Mouse (Mus musculus): Measurements from ENCODE around the gene Prr13. TPM values are rescaled to one million over a fixed set of nuclear protein-coding genes. Genes with fewer than 3 reads are reported as not detected.

Prr13 gene
- polyA plus RNA-seq, 1 experiment: 271 TPM

- TF ChIP-seq POLR2A (IDR thresholded peaks at IDR 0.05; ENCODE audit: borderline replicate concordance, extremely low read depth, low read depth, low read length): no peak
- TF ChIP-seq CTCF (IDR thresholded peaks at IDR 0.05; ENCODE audit: insufficient read depth, low read length): no peak
- 9% methylated on average over 2 of the region's 2 CpGs for WGBS
- Histone ChIP-seq H3K4me3 (replicated peaks; ENCODE audit: extremely low read depth, low read depth, low read length) (no peak overlapping the region), H3K4me1 (ENCODE audit: control insufficient read depth, insufficient read depth, low read length) (no peaks in the 10 kb centered on the region)
- DNase-seq: no peak
Observed at GRCm38 (mm10) chr15:102506464-102506830, 47.6 kb downstream of the Prr13 start.

DNA sequence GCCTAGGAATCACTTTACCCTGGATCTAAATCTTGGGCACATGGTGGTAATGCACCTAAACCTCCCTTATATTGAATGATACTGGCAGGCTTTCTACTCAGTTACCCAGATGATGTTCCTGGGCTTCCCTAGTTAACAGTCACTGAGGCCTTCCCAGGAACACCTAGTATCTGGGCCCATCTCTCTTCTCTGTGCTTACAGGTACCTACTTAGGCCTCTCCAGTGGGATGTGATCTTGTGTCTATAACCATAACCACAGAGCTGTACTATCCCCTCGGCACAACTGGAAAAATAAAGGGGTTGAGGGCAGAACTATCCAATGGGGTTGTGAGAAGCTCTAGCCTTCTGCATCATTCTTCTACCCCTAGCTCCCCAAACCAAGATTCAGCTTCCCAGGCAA is 48.0 kb downstream of the Prr13 start:
- Histone ChIP-seq H3K4me1 (ENCODE audit: control insufficient read depth, insufficient read depth, low read length) (no peaks in the 10 kb centered on the region), H3K4me3 (replicated peaks; ENCODE audit: extremely low read depth, low read depth, low read length) (no peak overlapping the region)
- WGBS: 86% methylated on average over 1 of the region's 1 CpGs
- TF ChIP-seq POLR2A (IDR thresholded peaks at IDR 0.05; ENCODE audit: borderline replicate concordance, extremely low read depth, low read depth, low read length): no peak
- TF ChIP-seq CTCF (IDR thresholded peaks at IDR 0.05; ENCODE audit: insufficient read depth, low read length): no peak
- DNase-seq: no peak

- H3K4me3 ChIP-seq (replicated peaks; ENCODE audit: extremely low read depth, low read depth, low read length): no peak overlapping the region
- TF ChIP-seq CTCF (IDR thresholded peaks at IDR 0.05; ENCODE audit: insufficient read depth, low read length): no peak
- no peak for TF ChIP-seq POLR2A (IDR thresholded peaks at IDR 0.05; ENCODE audit: borderline replicate concordance, extremely low read depth, low read depth, low read length)
- DNase-seq: no peak
- no peaks in the 10 kb centered on the region for H3K4me1 ChIP-seq (ENCODE audit: control insufficient read depth, insufficient read depth, low read length)
Observed at GRCm38 (mm10) chr15:102507561-102507960, 48.7 kb downstream of the Prr13 start.

- 69% methylated on average over 3 of the region's 3 CpGs for WGBS
- TF ChIP-seq POLR2A (IDR thresholded peaks at IDR 0.05; ENCODE audit: borderline replicate concordance, extremely low read depth, low read depth, low read length) (no peak), CTCF (IDR thresholded peaks at IDR 0.05; ENCODE audit: insufficient read depth, low read length) (no peak)
- no peak for DNase-seq
- no peak overlapping the region for H3K4me3 ChIP-seq (replicated peaks; ENCODE audit: extremely low read depth, low read depth, low read length)
- H3K4me1 ChIP-seq (ENCODE audit: control insufficient read depth, insufficient read depth, low read length): no peaks in the 10 kb centered on the region
Observed at GRCm38 (mm10) chr15:102508336-102508735, 49.5 kb downstream of the Prr13 start.

DNA sequence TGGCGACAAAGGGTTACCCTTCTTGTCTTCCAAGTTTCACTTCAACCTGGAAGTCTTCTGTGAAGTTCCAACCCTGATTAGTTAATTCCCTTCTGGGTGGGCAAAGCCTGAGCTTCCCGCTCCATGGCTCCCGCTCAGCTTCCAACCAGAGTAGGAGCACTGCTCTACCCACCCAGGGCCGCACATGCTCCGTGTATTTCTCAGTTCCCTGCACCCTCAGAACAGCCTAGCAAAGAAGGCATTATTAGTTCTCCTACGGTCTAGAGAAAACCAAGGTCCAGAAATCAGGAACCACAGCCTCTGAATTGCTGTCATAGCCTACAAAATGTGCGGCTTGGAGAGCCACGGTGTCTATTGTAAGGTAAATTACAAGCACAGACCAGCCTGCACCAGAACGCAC is 51.3 kb downstream of the Prr13 start:
- WGBS: 13% methylated on average over 9 of the region's 9 CpGs
- no peak for DNase-seq
- H3K4me1 ChIP-seq (ENCODE audit: control insufficient read depth, insufficient read depth, low read length): no peaks in the 10 kb centered on the region

DNA sequence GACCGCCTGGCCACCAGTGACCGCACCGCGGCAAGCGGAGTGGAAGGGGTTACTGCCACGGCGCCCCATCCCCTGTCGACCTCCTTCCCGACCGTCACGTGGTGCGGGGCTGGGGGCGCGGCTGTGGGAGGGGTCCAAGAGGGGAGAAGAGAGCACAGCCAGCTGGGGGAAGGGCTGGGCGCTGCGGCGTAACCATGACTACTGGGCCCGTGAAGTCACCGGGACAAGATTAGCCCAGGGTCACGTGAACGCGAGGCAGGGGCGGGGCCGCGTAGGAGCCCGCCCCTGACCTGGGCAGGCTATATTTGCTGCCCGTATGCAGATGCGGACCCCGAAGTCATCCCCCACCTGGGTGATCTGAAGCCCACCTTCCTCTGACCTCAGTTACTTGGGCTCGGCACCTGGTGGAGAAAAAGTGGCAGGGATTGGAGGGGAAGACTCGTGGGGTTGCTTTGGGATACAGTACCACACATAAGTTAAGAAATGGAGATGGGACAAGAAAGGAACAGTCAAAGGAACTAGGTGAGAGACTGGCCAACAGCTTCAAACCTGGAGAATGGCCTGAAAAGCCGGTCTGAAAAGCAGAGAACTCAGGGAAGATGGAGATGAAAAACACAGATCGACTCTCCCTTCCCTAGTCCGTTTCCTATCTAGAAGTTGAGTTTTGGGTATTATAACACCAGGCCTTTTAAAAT is 51.9 kb downstream of the Prr13 start:
- 3% methylated on average over 34 of the region's 34 CpGs for WGBS
- TF ChIP-seq CTCF (IDR thresholded peaks at IDR 0.05; ENCODE audit: insufficient read depth, low read length) (no peak), POLR2A (IDR thresholded peaks at IDR 0.05; ENCODE audit: borderline replicate concordance, extremely low read depth, low read depth, low read length) (no peak)
- Histone ChIP-seq H3K4me3 (replicated peaks; ENCODE audit: extremely low read depth, low read depth, low read length) (peak overlapping the region; percentile 66), H3K4me1 (ENCODE audit: control insufficient read depth, insufficient read depth, low read length) (no peaks in the 10 kb centered on the region)
- DNase-seq: peak; percentile 80

More for the DNA sequence above, 51.3 kb downstream of the Prr13 start:
- H3K4me3 ChIP-seq (replicated peaks; ENCODE audit: extremely low read depth, low read depth, low read length): peak overlapping the region; percentile 66
- TF ChIP-seq POLR2A (IDR thresholded peaks at IDR 0.05; ENCODE audit: borderline replicate concordance, extremely low read depth, low read depth, low read length): no peak
- no peak for TF ChIP-seq CTCF (IDR thresholded peaks at IDR 0.05; ENCODE audit: insufficient read depth, low read length)

- DNase-seq: no peak
- TF ChIP-seq POLR2A (IDR thresholded peaks at IDR 0.05; ENCODE audit: borderline replicate concordance, extremely low read depth, low read depth, low read length) (no peak), CTCF (IDR thresholded peaks at IDR 0.05; ENCODE audit: insufficient read depth, low read length) (no peak)
- 31% methylated on average over 6 of the region's 6 CpGs for WGBS
- no peak overlapping the region for H3K4me3 ChIP-seq (replicated peaks; ENCODE audit: extremely low read depth, low read depth, low read length)
- peaks cover 2% of the 10 kb centered on the region; the same call in 1 of the 2 replicates for H3K4me1 ChIP-seq (ENCODE audit: control insufficient read depth, insufficient read depth, low read length)
Observed at GRCm38 (mm10) chr15:102511285-102511833, 52.5 kb downstream of the Prr13 start.

DNA sequence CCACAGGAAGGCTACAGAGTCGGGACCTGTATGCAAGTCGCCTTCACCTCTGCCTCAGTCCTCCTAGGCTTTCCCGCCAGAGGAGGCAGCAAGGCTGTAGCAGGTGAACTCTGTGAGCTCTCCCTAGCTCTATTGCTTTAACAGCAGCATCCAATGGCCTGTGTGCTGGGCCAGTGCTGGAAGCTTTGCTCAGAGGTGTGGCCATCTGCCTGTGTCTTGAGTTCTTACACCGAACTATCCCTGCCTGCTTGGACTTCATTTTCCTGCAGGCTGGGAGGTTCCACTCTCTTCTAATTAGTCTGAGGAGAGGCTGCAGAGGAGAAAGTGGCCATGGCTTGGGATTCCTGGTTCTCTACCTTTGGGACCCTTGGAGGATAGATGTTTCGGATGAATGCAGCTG is 53.2 kb downstream of the Prr13 start:
- DNase-seq: no peak
- TF ChIP-seq POLR2A (IDR thresholded peaks at IDR 0.05; ENCODE audit: borderline replicate concordance, extremely low read depth, low read depth, low read length) (no peak), CTCF (IDR thresholded peaks at IDR 0.05; ENCODE audit: insufficient read depth, low read length) (no peak)
- WGBS: 58% methylated on average over 5 of the region's 5 CpGs
- Histone ChIP-seq H3K4me1 (ENCODE audit: control insufficient read depth, insufficient read depth, low read length) (peaks cover 4% of the 10 kb centered on the region; the same call in 1 of the 2 replicates), H3K4me3 (replicated peaks; ENCODE audit: extremely low read depth, low read depth, low read length) (no peak overlapping the region)

Other genes starting within 250 kb of the Prr13 start
- gene Itgb7, start 227.1 kb upstream of the Prr13 start, polyA plus RNA-seq (2012; rRNA removed): 22.0 and 32.4 TPM in 2 replicates
- gene Rarg, start 201.5 kb upstream of the Prr13 start, polyA plus RNA-seq (2012; rRNA removed): 75.1 and 93.9 TPM in 2 replicates
- 0.31 and 0.60 TPM in 2 replicates for gene Gm9918, start 188.5 kb upstream of the Prr13 start, polyA plus RNA-seq (2012; rRNA removed)
- gene Mfsd5, start 179.6 kb upstream of the Prr13 start, polyA plus RNA-seq (2012; rRNA removed): 95.4 and 97.1 TPM in 2 replicates
- gene Espl1, start 162.8 kb upstream of the Prr13 start, polyA plus RNA-seq (2012; rRNA removed): 2.4 and 3.8 TPM in 2 replicates
- gene Pfdn5, start 132.9 kb upstream of the Prr13 start, polyA plus RNA-seq (2012; rRNA removed): 66.1 and 121 TPM in 2 replicates
- gene Myg1, start 127.3 kb upstream of the Prr13 start, polyA plus RNA-seq (2012; rRNA removed): 50.2 and 53.8 TPM in 2 replicates
- gene Aaas, start 108.3 kb upstream of the Prr13 start, polyA plus RNA-seq (2012; rRNA removed): 21.9 and 27.5 TPM in 2 replicates
- 0.05 TPM in 1 of 2 replicates, not detected in the other for gene Sp7, start 91.8 kb upstream of the Prr13 start, polyA plus RNA-seq (2012; rRNA removed)
- 18.5 and 20.0 TPM in 2 replicates for gene Sp1, start 52.9 kb upstream of the Prr13 start, polyA plus RNA-seq (2012; rRNA removed)
- 20.8 and 21.1 TPM in 2 replicates for gene Amhr2, start 13.7 kb upstream of the Prr13 start, polyA plus RNA-seq (2012; rRNA removed)
- gene Pcbp2, start 11.5 kb downstream of the Prr13 start, polyA plus RNA-seq (2012; rRNA removed): 378 and 395 TPM in 2 replicates
- not detected in 2 replicates for gene Gm10337, start 44.7 kb downstream of the Prr13 start, polyA plus RNA-seq (2012; rRNA removed)
- gene Map3k12, start 58.0 kb downstream of the Prr13 start, polyA plus RNA-seq (2012; rRNA removed): 9.9 and 13.1 TPM in 2 replicates
- 51.7 and 61.1 TPM in 2 replicates for gene Tarbp2, start 59.2 kb downstream of the Prr13 start, polyA plus RNA-seq (2012; rRNA removed)
- gene Npff, start 65.9 kb downstream of the Prr13 start, polyA plus RNA-seq (2012; rRNA removed): 8.8 and 11.0 TPM in 2 replicates
- 0.11 and 0.22 TPM in 2 replicates for gene Gm28047, start 166.0 kb downstream of the Prr13 start, polyA plus RNA-seq (2012; rRNA removed)
- 90.4 and 119 TPM in 2 replicates for gene Atf7, start 166.4 kb downstream of the Prr13 start, polyA plus RNA-seq (2012; rRNA removed)
- 250 and 262 TPM in 2 replicates for gene Atp5g2, start 213.3 kb downstream of the Prr13 start, polyA plus RNA-seq (2012; rRNA removed)

All from lung, adult 2 months (tissue).